Mouse (Mus musculus) CD4-positive naive resting alpha-beta T cell, adult 76 days (primary cell): ENCODE results near the gene Gm49354. TPM values are rescaled to one million over a fixed set of nuclear protein-coding genes. Genes with fewer than 3 reads are reported as not detected.

ENCODE experiments used
- total RNA-seq: library from RNA; stranded (reverse); gene quantifications from one replicate; pipeline ENCODE4 v1.2.4, GENCODE M21; 2023

Gm49354 gene
- not detected for total RNA-seq

GRCm38 (mm10) chr13:59782145-59782544, at the start of gene Gm49354:
TSS of gene Gm49354 (minus strand) at chr13:59782245.

GRCm38 (mm10) chr13:59822507-59823462, 40.7 kb upstream of the Gm49354 start, which contains the start of gene Tut7:
TSS of gene Tut7 (minus strand) at chr13:59823147.

GRCm38 (mm10) chr13:59769296-59770163, 12.5 kb downstream of the Gm49354 start, which contains the start of gene Isca1:
TSS of gene Isca1 (minus strand) at chr13:59769810.

GRCm38 (mm10) chr13:59746711-59747110, 35.3 kb downstream of the Gm49354 start, which contains the start of gene 1700014D04Rik:
TSS of gene 1700014D04Rik (minus strand) at chr13:59746752.

GRCm38 (mm10) chr13:59731652-59732051, 50.4 kb downstream of the Gm49354 start, which contains the start of gene Spata31d1d:
TSS of gene Spata31d1d (minus strand) at chr13:59731752.

GRCm38 (mm10) chr13:59711984-59712383, 70.1 kb downstream of the Gm49354 start, which contains the start of gene Spata31d1b:
TSS of gene Spata31d1b (plus strand) at chr13:59712284.

GRCm38 (mm10) chr13:59710230-59710629, 71.8 kb downstream of the Gm49354 start, which contains the start of gene Spata31d1a:
TSS of gene Spata31d1a (minus strand) at chr13:59710330.

Other genes with a start within 250 kb of the Gm49354 start
- gene Agtpbp1, start 197.0 kb downstream of the Gm49354 start, total RNA-seq = 48.9 TPM
- 53.9 TPM for gene Naa35, start 197.0 kb downstream of the Gm49354 start, total RNA-seq
- gene Golm1, start 106.4 kb downstream of the Gm49354 start, total RNA-seq = 33.0 TPM
- not detected for gene 4921517D22Rik, start 88.1 kb downstream of the Gm49354 start, total RNA-seq
- not detected for gene Spata31d1a, start 71.9 kb downstream of the Gm49354 start, total RNA-seq
- gene Spata31d1b, start 70.0 kb downstream of the Gm49354 start, total RNA-seq = not detected
- gene Spata31d1d, start 50.5 kb downstream of the Gm49354 start, total RNA-seq = not detected
- gene 1700014D04Rik, start 35.5 kb downstream of the Gm49354 start, total RNA-seq = 0.23 TPM
- gene Isca1, start 12.4 kb downstream of the Gm49354 start, total RNA-seq = 110 TPM
- gene Tut7, start 40.9 kb upstream of the Gm49354 start, total RNA-seq = 245 TPM